Mouse (Mus musculus) myocyte (in vitro differentiated cells): ENCODE data around the gene Cstb.

Source experiments
- CEBPB ChIP-seq: IDR thresholded peaks from 2 replicates; pipeline ENCODE4 v1.6.1; 2011; ENCODE audit warnings: mild to moderate bottlenecking, moderate library complexity; ENCODE audit not compliant: poor library complexity, insufficient read depth, severe bottlenecking
- E2F4 ChIP-seq: IDR thresholded peaks from one replicate; pipeline ENCODE4 v1.6.1; 2011; ENCODE audit warnings: mild to moderate bottlenecking, control low read depth, moderate library complexity; ENCODE audit not compliant: insufficient read depth
- MAX ChIP-seq: IDR thresholded peaks from one replicate; pipeline ENCODE4 v1.6.1; 2011; ENCODE audit warnings: low read depth, mild to moderate bottlenecking, control low read depth
- MYOD1 ChIP-seq, 3 experiments: IDR thresholded peaks; one replicate each; pipeline ENCODE4 v1.6.1; 2011; ENCODE audit warnings: control low read depth in 2 of 3, low read depth in 2 of 3, mild to moderate bottlenecking in 2 of 3, moderate library complexity in 1 of 3; ENCODE audit not compliant: insufficient read length in 2 of 3, control insufficient read depth in 1 of 3
- MYOG ChIP-seq, 3 experiments: IDR thresholded peaks; one replicate each; pipeline ENCODE4 v1.6.1; 2011; ENCODE audit warnings: control low read depth in 2 of 3, low read depth in 2 of 3, mild to moderate bottlenecking in 2 of 3; ENCODE audit not compliant: insufficient read length in 2 of 3, control insufficient read depth in 1 of 3, insufficient read depth in 1 of 3
- POLR2A ChIP-seq: IDR thresholded peaks from one replicate; pipeline ENCODE4 v1.6.1; 2011; ENCODE audit warnings: low read depth, mild to moderate bottlenecking, control low read depth, moderate library complexity; ENCODE audit not compliant: insufficient read length
- POLR2AphosphoS2 ChIP-seq: IDR thresholded peaks from one replicate; pipeline ENCODE4 v1.6.1; 2011; ENCODE audit warnings: low read depth, control low read depth; ENCODE audit not compliant: insufficient read length
- REST ChIP-seq: IDR thresholded peaks from one replicate; pipeline ENCODE4 v1.6.1; 2011; ENCODE audit warnings: mild to moderate bottlenecking, control low read depth, moderate library complexity; ENCODE audit not compliant: insufficient read depth, insufficient read length
- TCF12 ChIP-seq: IDR thresholded peaks from one replicate; pipeline ENCODE4 v1.6.1; 2011; ENCODE audit warnings: mild to moderate bottlenecking, control low read depth; ENCODE audit not compliant: poor library complexity, insufficient read depth, severe bottlenecking
- TCF3 ChIP-seq: IDR thresholded peaks from one replicate; pipeline ENCODE4 v1.6.1; 2011; ENCODE audit warnings: low read depth, control low read depth; ENCODE audit not compliant: insufficient read length
- USF1 ChIP-seq: IDR thresholded peaks from one replicate; pipeline ENCODE4 v1.6.1; 2011; ENCODE audit warnings: low read depth, mild to moderate bottlenecking, control low read depth, moderate library complexity

- TF ChIP-seq TCF12 (no peak), POLR2A (no peak), USF1 (no peak), POLR2AphosphoS2 (no peak), MAX (no peak), TCF3 (no peak), CEBPB (no peak), MYOD1 (IDR thresholded peaks at IDR 0.05; ENCODE audit: control insufficient read depth in 1 of 3, insufficient read length in 2 of 3, low read depth in 2 of 3) (no peak), E2F4 (no peak), MYOG (IDR thresholded peaks at IDR 0.05; ENCODE audit: control insufficient read depth in 1 of 3, insufficient read depth in 1 of 3, insufficient read length in 2 of 3, low read depth in 2 of 3) (no peak), REST (no peak)
Measured at GRCm38 (mm10) chr10:78460463-78460862, 35.0 kb downstream of the Cstb start.
